Mouse (Mus musculus) hindbrain, embryonic 16.5 days (tissue): ENCODE results near the gene Fam228b. TPM values are rescaled to one million over a fixed set of nuclear protein-coding genes. Genes with fewer than 3 reads are reported as not detected.

Experiments used
- ATAC-seq: fragments of 200-750 bp; cut with Nextera tagmentation; 2 replicates; pipeline ENCODE4 v1.8.0; 2017; ENCODE audit warnings: moderate TSS enrichment, moderate library complexity
- H3K27ac ChIP-seq: fragments of 300-500 bp; sonication (generic); 2 replicates; pipeline ENCODE4 v1.5.1; 2014; ENCODE audit warnings: low read depth, mild to moderate bottlenecking, control low read depth, low read length, moderate library complexity
- H3K27me3 ChIP-seq: fragments of 300-500 bp; sonication (generic); replicated peaks from 2 replicates; pipeline ENCODE4 v1.6.1; 2014; ENCODE audit warnings: low read length; ENCODE audit not compliant: control insufficient read depth, insufficient read depth
- H3K36me3 ChIP-seq: fragments of 300-500 bp; sonication (generic); 2 replicates; pipeline ENCODE4 v1.6.1; 2014; ENCODE audit warnings: mild to moderate bottlenecking, low read length, moderate library complexity, mixed read lengths; ENCODE audit not compliant: control insufficient read depth, insufficient read depth
- H3K4me1 ChIP-seq: fragments of 300-500 bp; sonication (generic); 2 replicates; pipeline ENCODE4 v1.6.1; 2014; ENCODE audit warnings: low read depth, low read length; ENCODE audit not compliant: control insufficient read depth, insufficient read depth
- H3K4me2 ChIP-seq: fragments of 300-500 bp; sonication (generic); 2 replicates; pipeline ENCODE4 v1.6.1; 2014; ENCODE audit warnings: mild to moderate bottlenecking, low read length, control low read depth, moderate library complexity
- H3K4me3 ChIP-seq: fragments of 300-500 bp; sonication (generic); 2 replicates; pipeline ENCODE4 v1.5.1; 2014; ENCODE audit warnings: mild to moderate bottlenecking, low read length, control low read depth, moderate library complexity
- H3K9ac ChIP-seq: fragments of 300-500 bp; sonication (generic); 2 replicates; pipeline ENCODE4 v1.6.1; 2014; ENCODE audit warnings: low read depth, mild to moderate bottlenecking, control low read depth, low read length, moderate library complexity
- H3K9me3 ChIP-seq: fragments of 300-500 bp; sonication (generic); 2 replicates; pipeline ENCODE4 v1.6.1; 2014; ENCODE audit warnings: mild to moderate bottlenecking, low read length, moderate library complexity; ENCODE audit not compliant: control insufficient read depth
- WGBS: fragments of 180-500 bp; shearing (Covaris S2); extraction: QIAGEN DNeasy Blood & Tissue Kit; methylation state at CpG from one replicate; pipeline ENCODE4 v1.1.7; 2014; 5-methylcytosine and 5-hydroxymethylcytosine counted together
- polyA plus RNA-seq: library from polyadenylated mRNA; unstranded; fragments of >200 nt; fragmentation: Nextera tagmentation; extraction: Ambion mirVana; gene quantifications from 2 replicates; pipeline ENCODE4 v1.2.1, GENCODE M21; 2015

Fam228b gene
- polyA plus RNA-seq, 1 experiment from 2014 or later: 6.6 TPM

GRCm38 (mm10) chr12:4729165-4729564 is 39.9 kb downstream of the Fam228b start:
- Histone ChIP-seq H3K4me1 (no peaks in the 10 kb centered on the region), H3K4me3 (no peak overlapping the region), H3K36me3 (0 out of 2 replicates have a peak, but pooled peaks cover 2% of the 10 kb centered on the region), H3K9ac (no peak overlapping the region), H3K4me2 (no peak overlapping the region), H3K27me3 (no peaks in the 10 kb centered on the region), H3K9me3 (no peaks in the 10 kb centered on the region; the same call in 1 of the 2 replicates), H3K27ac (no peak overlapping the region)
- 94% methylated on average over 3 of the region's 3 CpGs for WGBS
- ATAC-seq: no peak

- Histone ChIP-seq H3K9me3 (0 out of 2 replicates have a peak, but pooled peaks cover 4% of the 10 kb centered on the region), H3K27ac (no peak overlapping the region), H3K4me3 (no peak overlapping the region), H3K9ac (no peak overlapping the region), H3K4me1 (no peaks in the 10 kb centered on the region), H3K36me3 (no peaks in the 10 kb centered on the region), H3K27me3 (no peaks in the 10 kb centered on the region), H3K4me2 (no peak overlapping the region)
- 81% methylated on average over 17 of the region's 17 CpGs for WGBS
- no peak for ATAC-seq
These were observed 49.0 kb downstream of the Fam228b start for GRCm38 (mm10) chr12:4719762-4720754.

- WGBS: 86% methylated on average over 13 of the region's 13 CpGs
- no peak overlapping the region for H3K27ac ChIP-seq
- H3K4me1 ChIP-seq: no peaks in the 10 kb centered on the region
- H3K27me3 ChIP-seq: no peaks in the 10 kb centered on the region
- no peak overlapping the region for H3K4me2 ChIP-seq
- H3K4me3 ChIP-seq: no peak overlapping the region
- no peaks in the 10 kb centered on the region for H3K36me3 ChIP-seq
- no peak overlapping the region for H3K9ac ChIP-seq
- ATAC-seq: no peak
- 0 out of 2 replicates have a peak, but pooled peaks cover 4% of the 10 kb centered on the region for H3K9me3 ChIP-seq
These were observed 49.9 kb downstream of the Fam228b start for GRCm38 (mm10) chr12:4719066-4719761.

- ATAC-seq: 0 out of 2 replicates have a peak, but pooled peaks have one; percentile 68
These were observed 51.6 kb downstream of the Fam228b start for GRCm38 (mm10) chr12:4717417-4717816.

GRCm38 (mm10) chr12:4715606-4716005 is 53.5 kb downstream of the Fam228b start:
- 86% methylated on average over 10 of the region's 10 CpGs for WGBS
- Histone ChIP-seq H3K27ac (no peak overlapping the region), H3K36me3 (no peaks in the 10 kb centered on the region), H3K9ac (no peak overlapping the region), H3K4me1 (no peaks in the 10 kb centered on the region), H3K9me3 (0 out of 2 replicates have a peak, but pooled peaks cover 4% of the 10 kb centered on the region), H3K27me3 (no peaks in the 10 kb centered on the region), H3K4me3 (no peak overlapping the region), H3K4me2 (no peak overlapping the region)
- no peak for ATAC-seq

More at GRCm38 (mm10) chr12:4717417-4717816, 51.6 kb downstream of the Fam228b start:
- no peak overlapping the region for H3K27ac ChIP-seq
- 3% methylated on average over 7 of the region's 7 CpGs for WGBS
- no peaks in the 10 kb centered on the region for H3K27me3 ChIP-seq
- no peaks in the 10 kb centered on the region for H3K36me3 ChIP-seq
- H3K4me2 ChIP-seq: no peak overlapping the region
- H3K9ac ChIP-seq: no peak overlapping the region
- H3K9me3 ChIP-seq: 0 out of 2 replicates have a peak, but pooled peaks cover 4% of the 10 kb centered on the region
- no peak overlapping the region for H3K4me3 ChIP-seq
- no peaks in the 10 kb centered on the region for H3K4me1 ChIP-seq

GRCm38 (mm10) chr12:4713361-4713760 is 55.7 kb downstream of the Fam228b start:
- H3K4me2 ChIP-seq: no peak overlapping the region
- H3K36me3 ChIP-seq: peaks cover 10% of the 10 kb centered on the region
- ATAC-seq: no peak
- no peaks in the 10 kb centered on the region for H3K4me1 ChIP-seq
- H3K27ac ChIP-seq: no peak overlapping the region
- no peak overlapping the region for H3K9ac ChIP-seq
- H3K9me3 ChIP-seq: 0 out of 2 replicates have a peak, but pooled peaks cover 4% of the 10 kb centered on the region
- WGBS: 86% methylated on average over 4 of the region's 4 CpGs
- no peak overlapping the region for H3K4me3 ChIP-seq
- no peaks in the 10 kb centered on the region for H3K27me3 ChIP-seq

GRCm38 (mm10) chr12:4709926-4710325 is 59.1 kb downstream of the Fam228b start:
- WGBS: 90% methylated on average over 7 of the region's 7 CpGs
- H3K4me2 ChIP-seq: no peak overlapping the region
- no peak overlapping the region for H3K4me3 ChIP-seq
- peaks cover 25% of the 10 kb centered on the region for H3K36me3 ChIP-seq
- H3K27me3 ChIP-seq: no peaks in the 10 kb centered on the region
- H3K9me3 ChIP-seq: no peaks in the 10 kb centered on the region
- H3K27ac ChIP-seq: no peak overlapping the region
- no peaks in the 10 kb centered on the region for H3K4me1 ChIP-seq
- no peak overlapping the region for H3K9ac ChIP-seq
- ATAC-seq: no peak

GRCm38 (mm10) chr12:4708881-4709604 is 60.0 kb downstream of the Fam228b start:
- Histone ChIP-seq H3K27ac (no peak overlapping the region), H3K4me3 (no peak overlapping the region), H3K9me3 (no peaks in the 10 kb centered on the region), H3K4me2 (no peak overlapping the region), H3K27me3 (no peaks in the 10 kb centered on the region), H3K4me1 (no peaks in the 10 kb centered on the region), H3K36me3 (peaks cover 25% of the 10 kb centered on the region), H3K9ac (no peak overlapping the region)
- peak; percentile 84 for ATAC-seq
- WGBS: 60% methylated on average over 8 of the region's 8 CpGs
